Mouse (Mus musculus) E14TG2a.4 (cell line): ENCODE results near the gene Btg4.

Experiments used
- CTCF ChIP-seq: conservative IDR thresholded peaks from 2 replicates; pipeline ENCODE4 v1.5.1; 2014; ENCODE audit warnings: low read length
- POU5F1 ChIP-seq: IDR thresholded peaks from 2 replicates; pipeline ENCODE4 v1.6.1; 2014; ENCODE audit warnings: low read length, borderline replicate concordance

GRCm38 (mm10) chr9:51105751-51106150, 45.0 kb downstream of the Btg4 start:
- no peak for TF ChIP-seq POU5F1
- TF ChIP-seq CTCF = no peak
